Mouse (Mus musculus) embryonic facial prominence, embryonic 14.5 days (tissue): ENCODE results near the gene Lekr1. TPM values are rescaled to one million over a fixed set of nuclear protein-coding genes. Genes with fewer than 3 reads are reported as not detected.

ENCODE experiments used
- ATAC-seq: fragments of 200-750 bp; cut with Nextera tagmentation; 2 replicates; pipeline ENCODE4 v1.8.0; 2017; ENCODE audit warnings: low read depth, moderate number of reproducible peaks, moderate TSS enrichment
- DNase-seq: peaks from one replicate; pipeline ENCODE4 v3.0.0-alpha.2; 2015; ENCODE audit warnings: low spot score
- H3K27ac ChIP-seq: fragments of 300-500 bp; sonication (generic); replicated peaks from 2 replicates; pipeline ENCODE4 v1.5.1; 2014; ENCODE audit warnings: low read depth, mild to moderate bottlenecking, low read length, moderate library complexity
- H3K27me3 ChIP-seq: fragments of 300-500 bp; sonication (generic); replicated peaks from 2 replicates; pipeline ENCODE4 v1.6.1; 2014; ENCODE audit warnings: low read length; ENCODE audit not compliant: control insufficient read depth, insufficient read depth
- H3K36me3 ChIP-seq: fragments of 300-500 bp; sonication (generic); 2 replicates; pipeline ENCODE4 v1.6.1; 2014; ENCODE audit warnings: low read length, mixed read lengths; ENCODE audit not compliant: control insufficient read depth, insufficient read depth
- H3K4me1 ChIP-seq: fragments of 300-500 bp; sonication (generic); 2 replicates; pipeline ENCODE4 v1.6.1; 2014; ENCODE audit warnings: antibody characterized with exemption, low read length; ENCODE audit not compliant: control insufficient read depth, insufficient read depth
- H3K4me2 ChIP-seq: fragments of 300-500 bp; sonication (generic); 2 replicates; pipeline ENCODE4 v1.6.1; 2014; ENCODE audit warnings: low read depth, mild to moderate bottlenecking, low read length, moderate library complexity, mixed read lengths
- H3K4me3 ChIP-seq: fragments of 300-500 bp; sonication (generic); 2 replicates; pipeline ENCODE4 v1.5.1; 2014; ENCODE audit warnings: low read depth, mild to moderate bottlenecking, low read length
- H3K9ac ChIP-seq: fragments of 300-500 bp; sonication (generic); 2 replicates; pipeline ENCODE4 v1.6.1; 2014; ENCODE audit warnings: low read depth, mild to moderate bottlenecking, low read length, moderate library complexity, mixed read lengths
- H3K9me3 ChIP-seq: fragments of 300-500 bp; sonication (generic); 2 replicates; pipeline ENCODE4 v1.6.1; 2016; ENCODE audit warnings: low read length; ENCODE audit not compliant: control insufficient read depth
- WGBS: fragments of 180-500 bp; shearing (Covaris S2); extraction: QIAGEN DNeasy Blood & Tissue Kit; methylation state at CpG from one replicate; pipeline ENCODE4 v1.1.7; 2014; 5-methylcytosine and 5-hydroxymethylcytosine counted together
- polyA plus RNA-seq: library from polyadenylated mRNA; unstranded; fragments of >200 nt; fragmentation: Nextera tagmentation; extraction: Ambion mirVana; gene quantifications from 2 replicates; pipeline ENCODE4 v1.2.1, GENCODE M21; 2014

Gene Lekr1
- polyA plus RNA-seq, 1 experiment from 2014 or later, result 8.9 TPM

GRCm38 (mm10) chr3:65826716-65827115, 160.7 kb downstream of the Lekr1 start:
- 77% methylated on average over 6 of the region's 6 CpGs for WGBS
- H3K36me3 ChIP-seq, result no peaks in the 10 kb centered on the region
- no peaks in the 10 kb centered on the region; the same call in none of the 2 replicates for H3K4me1 ChIP-seq
- no peak overlapping the region for H3K9ac ChIP-seq
- no peak overlapping the region for H3K27ac ChIP-seq
- no peaks in the 10 kb centered on the region for H3K27me3 ChIP-seq
- no peak overlapping the region for H3K4me3 ChIP-seq
- H3K4me2 ChIP-seq, result no peak overlapping the region
- no peaks in the 10 kb centered on the region for H3K9me3 ChIP-seq
- DNase-seq (no peak), ATAC-seq (no peak)

GRCm38 (mm10) chr3:65827400-65827799, 161.4 kb downstream of the Lekr1 start:
- Histone ChIP-seq H3K4me2 (no peak overlapping the region), H3K9me3 (no peaks in the 10 kb centered on the region), H3K27ac (no peak overlapping the region), H3K4me3 (no peak overlapping the region), H3K4me1 (no peaks in the 10 kb centered on the region; the same call in none of the 2 replicates), H3K27me3 (no peaks in the 10 kb centered on the region), H3K9ac (no peak overlapping the region), H3K36me3 (no peaks in the 10 kb centered on the region)
- DNase-seq (no peak), ATAC-seq (no peak)
- 87% methylated on average over 5 of the region's 5 CpGs for WGBS

- Histone ChIP-seq H3K9me3 (no peaks in the 10 kb centered on the region), H3K4me1 (no peaks in the 10 kb centered on the region; the same call in none of the 2 replicates), H3K4me2 (no peak overlapping the region), H3K4me3 (no peak overlapping the region), H3K36me3 (no peaks in the 10 kb centered on the region), H3K27ac (no peak overlapping the region), H3K27me3 (no peaks in the 10 kb centered on the region), H3K9ac (no peak overlapping the region)
- ATAC-seq (no peak), DNase-seq (no peak)
- WGBS, result 84% methylated on average over 3 of the region's 3 CpGs
Measured at GRCm38 (mm10) chr3:65828020-65828419, 162.0 kb downstream of the Lekr1 start.

GRCm38 (mm10) chr3:65829230-65829629, 163.2 kb downstream of the Lekr1 start:
- Histone ChIP-seq H3K36me3 (no peaks in the 10 kb centered on the region), H3K27ac (no peak overlapping the region), H3K4me2 (no peak overlapping the region), H3K9me3 (no peaks in the 10 kb centered on the region), H3K4me3 (no peak overlapping the region), H3K4me1 (no peaks in the 10 kb centered on the region; the same call in none of the 2 replicates), H3K9ac (no peak overlapping the region), H3K27me3 (no peaks in the 10 kb centered on the region)
- DNase-seq (peak; percentile 92), ATAC-seq (peak; percentile 83)
- WGBS, result 14% methylated on average over 7 of the region's 7 CpGs

GRCm38 (mm10) chr3:65829943-65830483, 164.0 kb downstream of the Lekr1 start:
- no peaks in the 10 kb centered on the region for H3K27me3 ChIP-seq
- H3K4me2 ChIP-seq, result no peak overlapping the region
- no peak overlapping the region for H3K27ac ChIP-seq
- no peaks in the 10 kb centered on the region for H3K9me3 ChIP-seq
- no peaks in the 10 kb centered on the region; the same call in none of the 2 replicates for H3K4me1 ChIP-seq
- no peak for DNase-seq
- H3K36me3 ChIP-seq, result no peaks in the 10 kb centered on the region
- ATAC-seq, result no peak
- 54% methylated on average over 7 of the region's 7 CpGs for WGBS
- H3K9ac ChIP-seq, result no peak overlapping the region
- no peak overlapping the region for H3K4me3 ChIP-seq

GRCm38 (mm10) chr3:65830801-65831200, 164.8 kb downstream of the Lekr1 start:
- no peak overlapping the region for H3K9ac ChIP-seq
- H3K36me3 ChIP-seq, result no peaks in the 10 kb centered on the region
- H3K4me1 ChIP-seq, result no peaks in the 10 kb centered on the region; the same call in none of the 2 replicates
- no peak overlapping the region for H3K4me2 ChIP-seq
- WGBS, result 34% methylated on average over 16 of the region's 16 CpGs
- no peaks in the 10 kb centered on the region for H3K9me3 ChIP-seq
- ATAC-seq, result no peak
- no peak overlapping the region for H3K4me3 ChIP-seq
- no peaks in the 10 kb centered on the region for H3K27me3 ChIP-seq
- DNase-seq, result no peak
- H3K27ac ChIP-seq, result no peak overlapping the region

- Histone ChIP-seq H3K4me3 (no peak overlapping the region), H3K27ac (no peak overlapping the region), H3K36me3 (no peaks in the 10 kb centered on the region), H3K4me1 (no peaks in the 10 kb centered on the region; the same call in none of the 2 replicates), H3K27me3 (no peaks in the 10 kb centered on the region), H3K9ac (no peak overlapping the region), H3K9me3 (no peaks in the 10 kb centered on the region), H3K4me2 (no peak overlapping the region)
- no peak for DNase-seq
- WGBS, result 62% methylated on average over 7 of the region's 7 CpGs
- ATAC-seq, result no peak
Measured at GRCm38 (mm10) chr3:65832398-65832797, 166.4 kb downstream of the Lekr1 start.

- no peak overlapping the region for H3K4me3 ChIP-seq
- DNase-seq, result no peak
- H3K27ac ChIP-seq, result no peak overlapping the region
- 79% methylated on average over 5 of the region's 5 CpGs for WGBS
- H3K27me3 ChIP-seq, result no peaks in the 10 kb centered on the region
- no peak for ATAC-seq
- H3K4me1 ChIP-seq, result no peaks in the 10 kb centered on the region
- no peak overlapping the region for H3K4me2 ChIP-seq
- no peaks in the 10 kb centered on the region for H3K36me3 ChIP-seq
- H3K9me3 ChIP-seq, result no peaks in the 10 kb centered on the region
- H3K9ac ChIP-seq, result no peak overlapping the region
Measured at GRCm38 (mm10) chr3:65836435-65836834, 170.4 kb downstream of the Lekr1 start.

GRCm38 (mm10) chr3:65839664-65840063, 173.6 kb downstream of the Lekr1 start:
- no peaks in the 10 kb centered on the region for H3K9me3 ChIP-seq
- DNase-seq (no peak), ATAC-seq (no peak)
- H3K27me3 ChIP-seq, result no peaks in the 10 kb centered on the region
- no peaks in the 10 kb centered on the region for H3K4me1 ChIP-seq
- H3K4me2 ChIP-seq, result no peak overlapping the region
- H3K4me3 ChIP-seq, result no peak overlapping the region
- no peak overlapping the region for H3K9ac ChIP-seq
- no peak overlapping the region for H3K27ac ChIP-seq
- no peaks in the 10 kb centered on the region for H3K36me3 ChIP-seq
